Mouse (Mus musculus) kidney, adult 11 months (tissue): ENCODE data around the gene Rcc2.

Source experiments
- DNase-seq: peaks from one replicate; pipeline ENCODE4 v3.0.0; 2022

Gene Rcc2

DNA sequence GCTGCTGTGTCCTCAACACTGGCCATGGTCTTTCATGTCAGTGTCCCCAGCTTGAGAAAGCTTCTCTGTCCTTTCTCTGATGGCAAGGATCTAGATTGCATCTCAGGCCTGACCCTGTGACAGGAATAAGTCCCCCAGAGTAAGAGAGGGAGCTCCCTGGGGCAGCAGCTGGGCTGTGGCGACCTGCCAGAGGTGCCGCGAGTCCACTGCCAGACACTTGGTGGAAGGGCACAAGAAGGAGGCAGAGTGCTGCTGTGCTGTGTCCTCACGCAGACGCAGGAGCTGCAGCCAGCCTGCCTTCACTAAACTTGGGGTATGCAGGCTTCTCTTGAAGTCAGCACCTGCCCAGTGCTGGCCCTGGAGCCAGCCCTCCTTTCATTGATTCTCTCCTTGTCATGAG, 11.0 kb downstream of the Rcc2 start:
- no peak for DNase-seq

DNA sequence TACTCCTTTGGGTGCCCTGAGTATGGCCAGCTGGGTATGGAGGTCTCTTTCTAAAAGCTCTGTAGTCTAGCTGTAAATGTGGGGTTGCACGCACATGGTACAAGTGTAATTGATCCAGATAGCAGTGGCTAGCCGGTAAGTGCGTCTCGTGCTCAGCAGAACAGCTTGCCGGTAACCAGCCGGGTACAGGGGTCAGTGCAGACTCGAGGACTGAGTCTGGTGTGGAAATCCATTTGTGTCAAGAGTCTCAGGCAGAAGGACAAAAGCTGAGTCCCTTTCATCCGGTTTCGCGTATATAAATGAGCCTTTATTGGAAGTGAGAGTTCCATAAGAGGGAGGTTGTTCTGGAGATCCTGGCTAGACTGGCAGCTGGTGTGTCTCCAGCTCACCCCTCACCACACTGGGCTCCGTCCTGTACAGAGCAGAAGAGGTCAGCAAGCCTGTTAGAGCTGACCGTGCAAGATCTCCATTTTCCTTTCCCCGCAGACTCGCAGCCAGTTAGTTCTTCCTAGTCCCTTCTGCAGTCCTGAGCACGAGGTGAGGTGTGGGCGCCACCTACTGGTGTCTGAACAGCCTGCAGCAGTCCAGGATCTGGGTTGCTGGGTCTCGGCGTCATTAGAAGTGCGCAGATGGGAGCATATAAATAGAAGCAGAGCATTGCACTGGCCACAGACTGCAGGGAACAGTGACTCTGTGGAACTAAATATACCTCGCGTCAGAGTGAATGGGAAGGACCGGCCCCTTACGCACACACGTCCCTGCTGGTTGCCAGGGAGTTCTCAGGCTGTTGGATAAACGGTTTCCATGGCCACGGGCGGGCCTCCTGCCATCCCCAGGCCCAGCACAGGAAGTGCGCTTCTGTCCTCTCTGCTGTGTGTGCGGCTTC, 13.4 kb downstream of the Rcc2 start:
- DNase-seq, result peak; percentile 83

DNA sequence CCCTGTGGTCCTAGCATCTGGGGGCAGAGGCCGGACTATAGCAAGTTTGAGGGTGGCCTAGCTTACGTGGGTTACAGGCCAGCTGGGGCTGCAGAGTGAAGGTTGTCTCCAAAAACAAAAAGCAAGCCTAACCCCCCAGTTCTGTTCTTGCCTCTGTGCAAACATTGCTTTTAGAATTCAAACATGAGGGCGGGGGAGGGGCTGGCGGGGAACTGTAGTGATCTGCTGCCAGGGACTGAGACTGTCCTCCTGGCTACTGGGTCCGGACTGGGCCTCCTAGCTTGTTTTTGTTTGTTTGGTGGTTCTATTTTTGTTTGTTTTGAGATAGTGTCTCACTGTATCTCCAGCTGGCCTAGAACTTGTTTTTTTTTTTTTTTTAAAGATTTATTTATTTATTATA, 14.2 kb downstream of the Rcc2 start:
- DNase-seq, result no peak

DNA sequence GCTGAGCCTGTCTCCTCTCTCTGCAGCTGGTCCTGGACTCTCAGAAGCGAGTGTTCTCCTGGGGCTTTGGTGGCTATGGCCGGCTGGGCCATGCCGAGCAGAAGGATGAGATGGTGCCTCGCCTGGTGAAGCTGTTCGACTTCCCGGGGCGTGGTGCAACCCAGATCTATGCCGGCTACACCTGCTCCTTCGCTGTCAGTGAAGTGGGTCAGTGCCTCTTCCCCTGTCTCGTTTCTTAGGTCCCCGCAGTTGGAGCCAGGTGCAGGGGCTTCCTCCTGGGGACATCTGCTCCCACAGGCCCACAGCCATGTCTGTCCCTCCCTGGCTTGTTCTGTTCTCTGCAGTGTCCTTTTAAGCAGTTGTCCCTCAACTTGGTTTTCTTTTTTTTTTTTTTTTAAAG, 16.7 kb downstream of the Rcc2 start:
- DNase-seq, result no peak

DNA sequence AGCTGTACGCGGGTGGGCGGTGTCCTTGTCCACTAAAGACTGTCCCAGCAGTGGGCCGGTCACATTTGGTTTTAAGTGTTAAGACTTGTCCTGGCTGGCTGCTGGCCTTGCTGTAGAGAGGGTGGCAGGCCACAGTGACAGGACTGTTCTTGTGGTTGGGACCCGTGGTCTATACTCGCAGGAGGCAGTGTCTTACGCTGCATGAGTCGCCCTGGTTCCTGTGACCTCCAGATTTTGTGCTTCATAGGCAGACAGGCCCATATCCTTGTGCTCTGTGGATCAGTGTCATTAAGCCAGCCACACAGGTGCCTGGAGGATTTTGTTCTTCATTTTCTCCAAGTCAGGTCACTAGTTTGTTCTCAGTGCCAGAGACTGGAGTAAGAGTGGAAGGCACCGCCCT, 18.1 kb downstream of the Rcc2 start:
- no peak for DNase-seq

DNA sequence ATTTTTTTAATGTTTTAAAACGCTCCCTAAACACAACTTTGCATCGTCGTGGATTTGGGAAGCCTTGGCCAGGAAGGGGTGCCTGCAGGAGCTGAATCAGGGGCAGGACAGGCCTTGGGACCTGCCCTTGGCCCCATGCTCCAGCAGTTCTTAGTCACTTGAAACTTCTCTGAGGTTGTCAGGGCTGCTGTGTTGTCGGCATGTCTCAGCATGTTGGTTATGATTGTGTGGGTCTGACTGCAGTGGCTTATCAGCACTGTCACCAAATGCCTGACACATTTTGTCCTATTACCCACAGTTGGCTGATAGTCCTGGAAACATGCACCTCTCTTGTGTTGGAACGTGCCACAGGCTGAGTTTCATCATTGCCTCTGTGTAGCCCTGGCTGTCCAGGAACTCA, 19.8 kb downstream of the Rcc2 start:
- no peak for DNase-seq

DNA sequence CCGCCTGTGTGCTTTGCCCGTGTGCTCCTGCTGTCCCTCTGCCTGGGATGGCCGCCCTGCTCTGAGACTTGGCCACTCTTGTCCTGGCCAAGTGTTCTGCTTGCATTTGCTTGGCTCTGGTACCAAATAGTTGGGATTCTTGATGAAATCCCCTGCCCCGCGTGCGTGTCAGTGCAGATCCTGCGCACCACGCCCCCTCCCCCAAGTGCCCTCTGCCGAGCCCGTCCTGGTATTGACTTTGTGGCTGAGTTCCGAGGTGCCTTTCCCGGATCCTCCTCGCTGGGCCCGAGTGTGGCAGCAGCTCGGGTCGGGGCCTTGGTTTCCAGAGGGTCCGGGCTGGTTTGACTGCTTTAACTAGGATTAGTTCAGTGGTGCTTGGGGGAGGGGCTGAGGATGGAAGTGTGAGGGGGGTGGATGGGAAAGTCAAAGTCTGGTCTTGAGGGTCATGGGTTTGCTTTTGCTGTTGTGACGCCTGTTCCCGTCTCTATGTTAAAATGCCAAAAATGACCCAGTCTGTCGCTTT, 21.7 kb downstream of the Rcc2 start:
- DNase-seq, result no peak

DNA sequence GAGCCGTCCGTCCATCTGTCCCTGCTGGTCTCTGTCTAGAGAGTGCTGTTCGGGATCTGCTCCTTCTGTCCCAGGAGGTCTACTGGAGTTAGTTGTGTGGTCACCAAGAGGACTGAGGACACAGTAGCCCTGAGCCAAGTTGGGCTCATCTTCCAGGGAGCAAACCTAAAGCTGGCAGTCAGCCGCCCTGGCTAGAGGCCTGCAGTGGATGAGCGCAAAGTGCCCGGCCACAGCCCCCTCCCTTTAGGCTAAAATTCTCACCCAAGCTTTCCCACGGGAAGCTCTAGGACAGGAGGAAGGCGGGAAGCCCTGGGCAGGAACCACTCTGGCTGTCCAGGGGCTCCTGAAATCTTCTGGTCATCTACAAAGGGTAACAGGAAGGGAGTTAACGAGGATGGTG, 22.4 kb downstream of the Rcc2 start:
- DNase-seq, result no peak

DNA sequence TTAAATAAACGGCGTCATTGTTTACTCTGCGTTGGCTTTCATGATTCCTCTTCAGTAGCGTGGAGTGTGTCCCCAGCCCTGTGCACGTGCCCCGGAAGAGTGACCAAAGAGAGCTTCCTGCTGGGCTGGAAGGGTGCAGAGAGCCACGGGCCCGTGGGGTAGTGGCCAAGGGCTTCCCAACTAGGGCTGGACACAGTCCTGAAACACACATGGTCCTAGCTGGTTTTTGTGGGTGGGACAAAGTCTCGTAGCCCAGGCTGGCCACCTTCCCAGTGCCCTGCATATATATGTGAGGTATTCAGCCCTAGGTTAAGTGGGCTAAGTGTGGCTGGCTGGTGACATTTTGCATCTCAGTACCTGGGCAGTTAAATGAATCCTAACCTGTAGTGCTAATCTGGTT, 22.9 kb downstream of the Rcc2 start:
- no peak for DNase-seq

DNA sequence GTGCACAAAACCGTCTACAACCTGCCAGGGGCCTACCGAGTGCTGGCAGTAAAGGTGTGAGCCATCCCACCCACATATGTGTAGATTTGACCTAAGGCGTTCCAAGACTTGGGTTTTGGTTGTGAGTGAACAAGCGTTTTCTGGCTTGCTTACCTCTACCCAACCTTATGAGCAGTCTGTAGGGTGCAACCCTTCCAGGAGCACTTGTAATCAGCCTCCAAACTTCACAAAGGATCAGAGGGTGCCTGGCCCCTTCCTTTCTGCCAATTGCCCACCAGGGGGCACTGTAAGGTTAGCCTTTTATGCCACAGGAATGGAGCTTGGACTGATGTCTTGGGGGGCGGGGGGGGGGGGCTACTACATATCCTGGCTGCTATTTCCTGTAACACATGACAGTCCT, 23.5 kb downstream of the Rcc2 start:
- DNase-seq, result no peak

DNA sequence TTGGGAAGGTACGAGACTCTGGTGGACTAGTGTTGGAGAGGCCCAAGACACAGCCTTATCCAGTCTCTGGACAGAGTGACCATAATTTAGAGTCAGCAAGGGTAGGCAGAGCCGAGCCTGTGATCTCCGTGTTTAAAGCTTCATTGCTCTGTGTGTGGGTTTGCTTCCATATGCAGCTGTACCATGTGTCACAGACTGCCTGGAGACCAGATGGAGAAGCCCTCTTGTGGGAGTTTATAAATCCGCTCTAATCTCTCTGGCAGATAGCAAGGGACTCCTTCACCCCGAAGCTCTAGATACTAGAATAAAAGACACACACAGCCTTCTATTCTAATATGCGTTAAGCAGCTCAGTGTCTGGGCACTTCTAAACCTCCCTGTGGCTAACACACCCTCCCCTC, 24.4 kb downstream of the Rcc2 start:
- no peak for DNase-seq

DNA sequence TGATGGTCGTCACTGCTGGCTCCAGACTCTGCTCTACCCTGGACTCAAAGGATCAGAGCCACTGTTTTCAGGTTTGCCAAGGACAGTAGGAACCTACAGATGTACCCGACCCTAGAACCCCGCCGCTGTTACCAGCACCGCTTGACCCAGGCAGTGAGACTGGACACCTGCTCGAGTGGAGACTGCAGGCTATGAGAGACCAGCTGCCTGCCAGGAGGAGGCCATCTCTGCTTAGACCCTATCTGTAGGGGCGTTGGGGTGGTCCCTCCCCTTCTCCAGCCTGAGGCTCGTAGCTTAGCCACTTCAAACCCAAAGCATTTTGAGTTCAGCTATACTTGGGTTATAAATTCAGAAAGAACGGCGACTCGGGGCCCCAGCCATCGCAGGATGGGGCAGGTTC, 26.6 kb downstream of the Rcc2 start:
- no peak for DNase-seq

DNA sequence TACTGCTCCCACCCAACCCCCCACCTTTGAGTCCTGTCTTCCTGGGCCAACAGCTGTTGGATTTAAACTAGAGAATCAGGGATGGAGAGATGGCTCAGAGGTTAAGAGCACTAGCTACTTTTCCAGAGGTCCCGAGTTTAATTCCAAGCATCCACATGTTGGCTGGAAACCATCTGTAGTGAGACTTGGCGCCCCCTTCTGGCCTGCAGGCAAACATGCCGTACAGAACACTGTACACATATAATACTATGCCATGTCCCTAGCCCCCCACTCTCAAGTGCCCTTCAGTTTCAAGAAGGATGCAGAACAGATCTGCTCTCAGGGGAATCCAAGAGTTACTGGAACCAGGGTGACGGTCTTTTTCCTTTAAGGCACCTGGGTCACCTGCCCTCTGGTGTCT, 31.3 kb downstream of the Rcc2 start:
- no peak for DNase-seq

DNA sequence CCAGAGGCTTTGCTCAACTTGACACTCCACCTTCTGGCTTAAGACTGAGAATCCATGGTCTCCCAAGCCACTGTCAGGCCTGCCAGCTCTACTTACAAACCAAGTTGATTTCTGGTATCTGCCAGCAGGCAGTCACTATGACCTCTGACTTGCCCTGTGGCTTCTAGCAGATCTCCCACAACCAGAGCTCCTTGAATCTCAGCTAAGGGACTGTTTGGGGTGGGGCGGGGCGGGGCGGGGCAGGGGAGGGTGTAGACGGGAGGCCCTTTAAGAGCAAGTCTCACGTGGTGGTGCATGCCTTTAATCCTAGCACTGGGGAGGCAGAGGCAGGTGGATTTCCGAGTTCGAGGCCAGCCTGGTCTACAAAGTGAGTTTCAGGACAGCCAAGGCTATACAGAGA, 32.5 kb downstream of the Rcc2 start:
- no peak for DNase-seq

DNA sequence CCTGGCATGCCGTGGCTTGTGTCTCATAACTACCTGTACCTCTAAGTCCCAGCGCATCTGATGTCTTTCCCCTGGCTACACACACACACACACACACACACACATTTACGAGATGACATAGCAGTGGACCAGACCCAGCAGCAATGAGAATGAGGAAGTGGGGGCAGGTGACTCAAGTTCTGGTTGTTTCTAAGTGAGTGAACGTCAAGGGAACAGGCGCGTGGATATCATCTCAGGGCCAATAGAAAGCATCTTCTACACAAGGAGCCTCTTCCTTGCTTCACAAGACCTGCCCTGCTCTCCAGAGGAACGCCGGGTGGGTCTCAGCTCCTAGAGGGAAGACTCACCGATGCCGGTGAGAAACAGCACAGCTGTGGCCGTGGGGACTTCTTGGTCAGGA, 40.3 kb downstream of the Rcc2 start:
- DNase-seq, result no peak

DNA sequence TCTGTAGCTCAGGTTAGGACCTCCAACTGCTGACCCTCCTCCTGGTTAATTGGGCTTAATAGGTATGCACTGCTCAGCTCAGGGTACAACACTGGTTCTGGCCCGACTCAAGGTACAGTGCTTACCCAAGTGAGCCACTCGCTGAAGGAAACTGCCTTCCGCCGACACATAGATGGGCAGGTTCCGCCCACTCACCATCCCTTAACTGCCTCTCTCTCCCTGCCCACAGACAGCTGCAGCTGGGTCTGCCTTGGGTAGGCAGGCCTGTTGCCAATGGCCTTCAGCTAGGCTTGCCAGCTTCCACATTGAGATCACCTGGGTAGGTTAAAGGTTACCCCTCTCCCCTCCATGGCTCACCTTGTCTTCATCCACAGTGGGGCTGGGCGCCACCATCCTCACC, 41.1 kb downstream of the Rcc2 start:
- no peak for DNase-seq

DNA sequence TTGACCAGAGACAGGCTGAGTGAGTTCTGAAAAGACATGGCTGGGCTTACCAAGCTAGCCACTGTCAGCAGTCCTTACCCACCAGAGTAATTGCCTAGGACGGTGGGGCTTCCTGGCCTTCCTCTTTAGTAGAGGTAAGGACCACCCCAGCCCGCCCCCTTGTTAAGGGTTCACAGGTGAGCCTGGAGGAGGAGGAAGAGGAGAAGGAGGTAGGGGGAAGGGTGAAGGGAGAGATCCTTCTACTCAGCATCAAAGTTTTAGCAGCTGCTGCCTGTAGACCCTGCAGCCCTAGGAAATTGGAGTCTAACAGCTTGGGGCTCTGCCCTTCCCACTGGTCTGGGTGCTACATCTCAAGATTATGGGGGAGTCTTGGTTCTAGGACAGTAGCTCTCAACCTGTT, 42.2 kb downstream of the Rcc2 start, which contains the start of gene Padi6:
TSS of gene Padi6 (minus strand) at position 101 of the 400 bp plus-strand sequence.
- no peak for DNase-seq

DNA sequence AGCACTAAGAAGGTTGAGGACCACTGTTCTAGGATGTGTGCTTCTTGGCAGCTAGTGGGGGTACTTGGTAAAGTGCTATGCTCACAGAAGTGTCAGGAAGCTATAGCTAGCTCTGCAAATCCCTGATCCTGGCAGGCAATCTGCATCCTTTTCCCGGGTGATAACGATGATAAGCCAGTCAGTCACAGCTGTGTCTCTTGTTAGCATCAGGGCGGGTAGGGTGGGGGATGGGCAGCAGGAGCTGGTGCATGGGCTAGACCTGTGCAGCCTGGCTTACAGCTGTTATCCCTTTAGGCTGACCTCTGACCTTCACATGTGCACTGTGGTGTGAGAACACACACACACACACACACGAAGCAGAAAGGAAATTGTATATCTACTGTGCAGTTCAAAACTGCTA, 42.7 kb downstream of the Rcc2 start:
- DNase-seq, result no peak

DNA sequence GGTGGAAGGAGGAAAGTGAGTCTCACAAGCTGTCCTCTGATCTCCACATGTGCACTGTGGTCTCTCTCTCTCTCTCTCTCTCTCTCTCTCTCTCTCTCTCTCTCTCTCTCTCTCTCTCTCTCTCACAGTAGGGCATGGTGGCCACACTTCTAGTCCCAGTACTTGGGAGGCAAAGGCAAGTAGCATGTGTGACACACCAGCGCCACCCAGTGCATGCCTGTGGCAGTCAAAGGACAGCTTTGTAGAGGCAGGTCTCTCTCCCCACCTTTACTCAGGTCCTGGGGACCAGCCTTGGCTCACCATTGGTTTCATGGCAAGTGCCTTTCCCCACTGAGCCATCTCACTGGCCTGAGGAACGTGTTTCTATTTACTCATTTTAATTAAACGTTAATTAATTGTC, 44.3 kb downstream of the Rcc2 start:
- no peak for DNase-seq

DNA sequence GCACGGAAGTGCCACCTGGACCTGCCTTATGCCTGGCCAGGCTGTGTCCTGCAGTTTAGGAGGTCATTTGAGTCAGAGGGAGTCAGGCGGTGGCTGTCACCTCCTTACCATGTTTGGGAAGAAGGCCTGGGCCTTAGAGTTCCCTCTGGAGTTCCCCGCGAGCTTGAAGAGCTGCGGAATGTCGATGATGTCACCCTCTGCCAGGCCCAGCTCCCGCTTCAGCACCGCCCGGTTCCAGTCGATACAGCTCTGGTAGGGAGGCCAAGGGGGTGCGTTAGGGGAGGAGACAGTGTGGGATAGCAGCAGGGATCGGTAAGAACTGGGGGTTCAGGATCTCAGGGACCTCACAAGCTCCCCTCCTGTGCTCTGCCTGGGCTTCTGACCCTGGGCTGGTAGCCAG, 47.6 kb downstream of the Rcc2 start:
- DNase-seq, result no peak

DNA sequence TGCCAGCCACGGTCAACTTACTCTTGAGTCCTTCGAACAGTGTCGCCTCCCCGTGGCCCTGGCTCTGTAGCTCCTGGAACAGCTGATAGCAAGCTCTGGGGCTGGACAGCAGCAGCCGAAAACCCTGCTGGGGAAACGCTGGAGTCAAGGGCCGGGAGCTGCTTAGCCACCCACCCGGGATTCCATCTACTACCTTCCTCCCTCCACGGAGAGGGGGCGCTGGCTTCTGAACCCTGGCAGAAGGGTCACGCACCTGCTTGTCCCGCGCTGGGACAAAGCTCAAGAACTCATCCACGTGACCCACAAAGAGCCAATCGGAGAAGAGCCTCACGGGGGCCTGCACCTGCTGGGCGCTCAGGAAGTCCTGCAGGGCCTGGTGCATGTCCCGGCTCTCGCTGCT, 50.0 kb downstream of the Rcc2 start:
- DNase-seq, result peak; percentile 44

DNA sequence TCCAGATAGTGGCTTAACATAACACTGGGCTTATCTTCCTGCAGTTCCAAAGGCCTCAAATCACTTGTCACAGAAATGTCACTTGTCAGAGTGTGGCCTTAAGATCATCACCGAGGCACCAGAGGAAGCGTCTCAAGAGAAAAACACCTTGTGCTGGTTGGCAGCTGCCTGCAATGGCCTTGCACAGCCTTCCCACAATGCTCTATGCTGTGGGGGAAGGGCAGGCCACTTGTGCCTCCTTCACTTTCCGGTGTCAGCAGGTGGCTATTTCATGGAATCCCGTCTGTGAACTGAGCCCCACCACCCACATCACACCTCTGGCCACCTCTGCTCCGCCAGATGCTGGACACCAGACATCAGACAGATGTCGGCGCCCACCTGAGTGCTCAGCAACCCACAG, 53.0 kb downstream of the Rcc2 start:
- DNase-seq, result no peak

DNA sequence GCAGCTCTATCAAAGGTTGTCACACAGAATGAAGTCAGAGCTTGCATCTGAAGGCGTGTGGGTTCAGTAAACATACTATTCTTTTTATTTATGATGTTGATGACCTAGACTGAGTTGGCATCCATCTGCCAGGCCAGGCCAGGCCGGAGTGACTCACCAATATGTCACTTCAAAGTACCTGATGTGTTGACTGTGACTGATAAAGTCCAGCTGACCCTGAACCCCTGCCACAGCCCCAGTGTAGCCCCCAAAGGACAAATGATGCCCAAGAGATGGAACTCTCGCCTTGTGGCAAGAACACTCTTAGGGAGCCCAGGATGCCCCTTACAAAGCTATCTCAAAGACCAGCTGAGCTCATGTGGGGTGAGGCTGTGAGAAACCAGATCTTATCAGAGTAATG, 55.5 kb downstream of the Rcc2 start:
- DNase-seq, result no peak

DNA sequence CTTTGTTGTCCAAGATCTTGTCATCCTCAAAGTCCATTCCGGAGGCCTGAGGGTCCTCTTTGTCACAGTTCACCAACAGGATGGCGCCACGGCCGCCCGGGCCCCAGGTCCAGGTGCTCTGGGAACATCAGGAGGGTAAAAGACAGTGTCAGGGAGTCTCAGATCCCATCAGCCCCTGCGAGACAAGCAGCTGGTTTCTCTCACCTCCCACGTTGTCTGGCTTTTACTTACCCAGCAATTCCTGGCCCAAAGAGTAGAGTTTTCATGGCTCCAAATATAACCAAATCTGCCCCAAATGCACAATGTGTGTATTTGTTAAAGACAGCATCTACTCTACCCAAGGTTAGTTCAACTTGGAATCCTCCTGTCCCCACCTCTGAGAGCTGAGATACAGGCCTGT, 61.3 kb downstream of the Rcc2 start:
- no peak for DNase-seq

DNA sequence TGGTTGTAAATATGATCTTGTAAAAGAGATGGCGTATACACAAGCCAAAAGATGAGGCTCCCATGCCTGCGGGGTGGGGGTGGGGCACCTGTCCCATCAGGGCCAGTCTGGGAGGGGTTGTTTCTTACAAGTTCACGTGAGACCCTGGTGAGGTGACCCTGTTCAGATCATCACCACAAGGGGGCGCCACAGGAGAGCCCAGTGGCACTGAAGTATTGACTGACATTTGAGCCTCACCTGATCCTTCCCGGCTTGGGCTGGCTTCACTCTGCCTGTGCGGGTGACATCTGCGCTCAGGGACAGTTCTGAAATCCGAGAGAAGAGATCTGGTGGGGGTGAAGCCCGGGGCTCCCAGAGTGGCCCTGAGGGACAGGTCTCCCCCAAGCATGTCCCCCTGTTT, 62.8 kb downstream of the Rcc2 start:
- peak; percentile 30 for DNase-seq
